Mouse (Mus musculus) cerebellum, adult 2 months (tissue): ENCODE data around the gene Pex11a. TPM values are rescaled to one million over a fixed set of nuclear protein-coding genes. Genes with fewer than 3 reads are reported as not detected.

Experiments
- DNase-seq, 2 experiments: peaks; one replicate each; pipeline ENCODE4 v3.0.0; 2021
- H3K27ac ChIP-seq: fragments of 200-500 bp; 2 replicates; pipeline ENCODE4 v1.5.1; 2012; ENCODE audit warnings: low read length, control low read depth, inconsistent platforms; ENCODE audit not compliant: insufficient read depth
- H3K27me3 ChIP-seq: fragments of 200-500 bp; 2 replicates; pipeline ENCODE4 v1.6.1; 2012; ENCODE audit warnings: inconsistent platforms, mild to moderate bottlenecking, low read length, moderate library complexity; ENCODE audit not compliant: control insufficient read depth, insufficient read depth
- H3K4me1 ChIP-seq: fragments of 200-500 bp; 2 replicates; pipeline ENCODE4 v1.6.1; 2011; ENCODE audit warnings: low read length; ENCODE audit not compliant: control insufficient read depth, insufficient read depth
- H3K4me3 ChIP-seq: fragments of 200-500 bp; replicated peaks from 2 replicates; pipeline ENCODE3; 2011; ENCODE audit warnings: mild to moderate bottlenecking, low read depth, low read length, control low read depth; ENCODE audit not compliant: insufficient read depth
- CTCF ChIP-seq: fragments of 200-500 bp; IDR thresholded peaks from 2 replicates; pipeline ENCODE4 v1.5.1; 2011; ENCODE audit warnings: low read depth, mild to moderate bottlenecking, control low read depth, low read length, moderate library complexity, borderline replicate concordance; ENCODE audit not compliant: insufficient read depth
- POLR2A ChIP-seq: fragments of 200-500 bp; IDR thresholded peaks from 2 replicates; pipeline ENCODE4 v1.6.1; 2011; ENCODE audit warnings: low read length, control low read depth, borderline replicate concordance; ENCODE audit not compliant: insufficient read depth
- WGBS: fragments of 180-500 bp; shearing (Covaris S2); methylation state at CpG from one replicate; pipeline ENCODE4 v1.1.7; 2018; 5-methylcytosine and 5-hydroxymethylcytosine counted together
- polyA plus RNA-seq: library from polyadenylated mRNA; depleted of rRNA; stranded (reverse); fragments of >200 nt; gene quantifications from 2 replicates; pipeline ENCODE4 v1.2.3, GENCODE M21; 2012

Pex11a gene
- polyA plus RNA-seq, 1 experiment, result 9.1 TPM

DNA sequence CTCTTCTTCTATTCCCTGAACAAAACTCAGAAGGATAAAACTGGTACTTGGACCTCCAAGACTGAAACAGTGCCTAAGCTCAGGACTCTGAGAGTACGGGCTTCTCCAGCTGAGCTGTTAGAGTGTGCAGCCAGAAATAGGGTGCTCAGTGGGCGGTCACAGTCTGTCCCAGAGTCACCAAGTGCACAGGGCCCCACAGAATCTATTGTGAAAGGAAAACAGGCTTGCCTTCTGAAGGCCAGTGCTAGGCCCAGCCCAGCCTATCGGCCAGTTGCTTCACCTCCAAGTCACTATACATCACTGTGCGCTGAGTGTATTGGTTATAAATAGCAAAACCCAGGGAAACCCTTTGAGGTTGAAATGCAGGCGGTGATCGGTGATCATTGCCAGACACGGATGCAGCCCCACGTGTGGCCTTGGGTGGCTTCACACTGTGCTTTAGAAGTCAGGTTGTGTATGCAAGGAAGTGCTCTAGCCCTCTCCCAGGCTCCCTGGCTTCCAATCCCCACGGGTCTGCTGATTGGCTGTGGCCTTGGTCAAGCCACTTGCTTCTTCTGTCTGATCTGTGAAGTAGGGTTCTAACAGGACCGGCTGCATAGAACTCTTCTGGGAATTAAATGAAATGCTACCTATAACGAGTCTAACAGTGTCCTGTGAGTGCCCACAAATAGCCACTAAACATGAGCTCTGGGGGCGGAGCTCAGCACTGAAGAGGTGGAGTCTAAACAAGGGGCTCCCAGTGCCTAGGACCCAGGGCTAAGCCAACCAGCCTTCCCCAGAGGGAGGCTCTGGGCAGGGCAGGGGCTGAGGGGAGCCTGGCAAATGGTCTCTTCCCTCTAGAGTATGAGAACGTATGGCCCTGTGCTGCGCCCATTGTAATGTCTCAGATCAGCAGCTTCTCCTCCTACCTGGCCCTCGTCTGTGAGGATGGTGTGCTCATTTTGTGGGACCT, 28.9 kb upstream of the Pex11a start:
- Histone ChIP-seq H3K27me3 (no peaks in the 10 kb centered on the region), H3K4me3 (no peak overlapping the region), H3K4me1 (no peaks in the 10 kb centered on the region), H3K27ac (no peak overlapping the region)
- DNase-seq, result no peak
- WGBS, result 55% methylated on average over 15 of the region's 15 CpGs
- TF ChIP-seq CTCF (no peak), POLR2A (no peak)

DNA sequence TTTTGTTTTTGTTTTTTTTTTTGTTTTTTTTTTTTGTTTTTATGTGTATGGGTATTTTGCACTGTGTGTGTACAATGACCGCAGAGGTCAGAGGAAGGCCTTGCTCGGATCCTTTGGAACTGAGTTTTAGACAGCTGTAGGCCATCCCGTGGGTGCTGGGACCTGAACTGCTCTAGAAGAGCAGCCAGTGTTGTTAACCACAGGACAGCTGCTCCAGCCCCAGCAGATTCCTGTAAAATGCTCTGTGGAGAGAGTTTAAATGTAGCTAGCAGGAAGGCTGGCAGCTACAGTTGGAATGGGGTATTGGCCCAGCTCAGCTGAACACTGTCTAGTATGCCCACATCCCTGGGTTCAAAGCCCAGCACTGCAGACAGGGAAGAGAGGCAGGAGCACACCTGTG, 26.7 kb upstream of the Pex11a start:
- H3K27ac ChIP-seq, result no peak overlapping the region
- no peak for DNase-seq
- 78% methylated on average over 3 of the region's 3 CpGs for whole genome bisulfite sequencing
- no peaks in the 10 kb centered on the region for H3K4me1 ChIP-seq
- H3K27me3 ChIP-seq, result no peaks in the 10 kb centered on the region
- H3K4me3 ChIP-seq, result no peak overlapping the region
- TF ChIP-seq POLR2A (no peak), CTCF (no peak)

DNA sequence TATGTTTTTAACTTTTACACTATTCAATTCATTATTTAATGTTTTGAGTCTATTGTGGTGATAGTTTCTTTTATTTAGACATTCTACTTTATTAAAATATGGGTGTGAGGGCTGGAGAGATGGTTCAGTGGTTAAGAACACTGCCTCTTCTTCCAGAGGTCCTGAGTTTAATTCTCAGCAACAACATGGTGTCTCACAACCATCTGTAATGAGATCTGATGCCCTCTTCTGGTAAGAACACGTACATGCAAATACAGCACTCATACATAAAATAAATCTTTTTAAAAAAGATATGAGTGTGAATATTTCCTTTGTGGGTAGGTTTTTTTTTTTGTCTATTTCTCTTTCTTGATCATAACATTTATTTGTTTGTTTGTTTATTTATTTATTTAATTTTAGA, 23.1 kb upstream of the Pex11a start:
- WGBS, result 48% methylated on average over 1 of the region's 1 CpGs
- DNase-seq, result no peak
- no peak for TF ChIP-seq POLR2A
- TF ChIP-seq CTCF, result no peak
- H3K4me1 ChIP-seq, result no peaks in the 10 kb centered on the region
- H3K27ac ChIP-seq, result no peak overlapping the region
- no peak overlapping the region for H3K4me3 ChIP-seq
- no peaks in the 10 kb centered on the region for H3K27me3 ChIP-seq

DNA sequence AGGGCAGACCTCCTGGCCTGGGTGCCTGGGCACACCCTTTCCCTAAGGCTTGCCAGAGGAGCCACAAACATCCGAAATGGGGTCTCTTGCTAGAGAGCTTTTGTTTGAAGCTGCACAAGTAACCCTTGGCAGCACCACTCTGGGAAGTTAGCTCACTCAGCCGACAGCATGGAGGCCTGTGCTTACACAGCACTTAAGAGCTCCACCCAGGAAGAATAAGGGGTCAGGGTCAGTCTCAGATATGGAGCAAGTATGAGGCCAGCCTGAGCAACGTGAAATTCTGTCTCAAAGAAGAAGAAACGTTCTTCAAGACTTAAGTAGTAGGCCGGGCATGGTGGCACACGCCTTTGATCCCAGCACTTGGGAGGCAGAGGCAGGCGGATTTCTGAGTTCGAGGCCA, 19.2 kb upstream of the Pex11a start:
- H3K4me1 ChIP-seq, result no peaks in the 10 kb centered on the region
- WGBS, result 77% methylated on average over 8 of the region's 8 CpGs
- TF ChIP-seq CTCF, result no peak
- no peak for TF ChIP-seq POLR2A

DNA sequence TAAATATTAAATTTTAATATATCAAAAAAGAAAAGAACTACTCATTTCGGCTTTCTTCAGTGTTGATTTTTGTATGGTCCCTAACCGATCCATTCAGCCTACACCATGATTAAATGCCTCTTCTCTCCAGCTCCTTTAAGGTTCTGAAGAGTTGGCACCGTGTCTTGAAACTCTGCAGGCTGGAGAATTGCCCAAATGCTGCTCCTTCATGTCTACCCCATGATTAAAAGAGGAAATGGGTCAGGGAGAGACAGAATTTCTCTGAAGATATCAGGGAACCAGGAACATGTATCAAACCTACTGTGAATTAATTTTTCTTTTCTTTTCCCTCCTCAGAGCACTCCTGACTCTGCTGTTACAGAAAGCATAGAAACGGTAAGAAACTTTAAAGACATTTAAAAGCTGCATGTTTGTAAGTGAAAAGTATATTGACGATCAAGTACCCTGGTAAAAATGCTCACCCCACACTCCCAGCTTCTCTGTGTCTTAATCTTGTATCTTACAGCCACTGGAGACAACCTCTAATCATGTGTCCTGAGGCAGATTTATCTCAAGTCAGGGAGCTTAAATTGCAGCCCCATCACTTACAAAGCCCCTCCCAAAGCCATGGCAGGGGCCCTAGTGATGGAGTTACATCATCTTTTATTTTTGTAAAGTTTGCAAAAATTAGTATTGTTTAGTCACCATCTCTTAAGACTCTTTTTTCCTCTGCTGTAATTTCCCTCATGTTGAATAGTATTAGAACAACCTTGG, 18.4 kb upstream of the Pex11a start:
- 65% methylated on average over 5 of the region's 5 CpGs for WGBS
- no peak for DNase-seq
- TF ChIP-seq POLR2A (no peak), CTCF (no peak)

More for the DNA sequence above, 19.2 kb upstream of the Pex11a start:
- no peak overlapping the region for H3K4me3 ChIP-seq
- no peak for DNase-seq
- H3K27me3 ChIP-seq, result no peaks in the 10 kb centered on the region
- H3K27ac ChIP-seq, result no peak overlapping the region

DNA sequence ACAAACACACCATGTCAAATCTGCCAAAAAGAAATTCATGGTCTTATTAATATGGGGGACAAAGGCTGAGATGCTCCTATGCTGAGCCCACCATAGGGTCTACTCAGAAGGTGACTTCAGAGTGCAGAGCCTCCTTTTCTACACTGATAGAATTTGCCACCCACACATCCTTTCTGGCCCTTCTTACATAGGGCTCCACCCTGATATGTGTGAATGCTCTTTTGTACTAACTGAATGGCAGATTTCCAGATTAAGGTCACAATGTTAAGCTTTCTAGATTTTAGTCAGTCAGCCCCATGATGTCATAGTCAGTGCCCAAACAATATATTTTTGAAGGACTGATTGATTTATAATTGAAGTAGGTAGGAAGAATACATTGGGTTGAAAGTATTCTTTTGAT, 16.8 kb upstream of the Pex11a start:
- no peak for TF ChIP-seq POLR2A
- TF ChIP-seq CTCF, result no peak
- DNase-seq, result no peak
- H3K4me3 ChIP-seq, result no peak overlapping the region

More for the DNA sequence above, 18.4 kb upstream of the Pex11a start:
- Histone ChIP-seq H3K27me3 (no peaks in the 10 kb centered on the region), H3K27ac (no peak overlapping the region), H3K4me1 (no peaks in the 10 kb centered on the region), H3K4me3 (no peak overlapping the region)

DNA sequence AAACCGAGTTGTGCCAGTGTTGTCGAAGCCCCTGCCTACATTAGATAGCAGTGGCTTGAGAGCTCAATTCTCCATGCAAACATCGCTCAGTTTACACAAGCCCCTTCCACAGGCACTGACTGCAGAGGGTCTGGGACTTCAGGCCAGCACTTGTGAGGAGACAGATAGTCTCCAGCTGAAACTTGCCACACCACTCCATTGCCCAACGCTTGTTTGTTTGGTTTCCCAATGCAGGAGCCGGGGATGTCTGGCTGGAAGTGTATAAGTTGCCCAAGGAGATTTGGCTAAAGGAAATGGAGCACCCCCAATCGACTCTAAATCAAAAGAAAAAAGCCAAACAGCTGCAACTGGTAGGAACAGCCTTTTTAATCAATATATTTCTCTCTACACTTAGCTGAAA, 15.2 kb upstream of the Pex11a start:
- H3K4me3 ChIP-seq, result no peak overlapping the region
- no peaks in the 10 kb centered on the region for H3K4me1 ChIP-seq
- no peaks in the 10 kb centered on the region for H3K27me3 ChIP-seq
- 76% methylated on average over 6 of the region's 6 CpGs for WGBS
- TF ChIP-seq CTCF (no peak), POLR2A (no peak)
- DNase-seq, result no peak
- H3K27ac ChIP-seq, result no peak overlapping the region

More for the DNA sequence above, 16.8 kb upstream of the Pex11a start:
- Histone ChIP-seq H3K27me3 (no peaks in the 10 kb centered on the region), H3K4me1 (no peaks in the 10 kb centered on the region), H3K27ac (no peak overlapping the region)

DNA sequence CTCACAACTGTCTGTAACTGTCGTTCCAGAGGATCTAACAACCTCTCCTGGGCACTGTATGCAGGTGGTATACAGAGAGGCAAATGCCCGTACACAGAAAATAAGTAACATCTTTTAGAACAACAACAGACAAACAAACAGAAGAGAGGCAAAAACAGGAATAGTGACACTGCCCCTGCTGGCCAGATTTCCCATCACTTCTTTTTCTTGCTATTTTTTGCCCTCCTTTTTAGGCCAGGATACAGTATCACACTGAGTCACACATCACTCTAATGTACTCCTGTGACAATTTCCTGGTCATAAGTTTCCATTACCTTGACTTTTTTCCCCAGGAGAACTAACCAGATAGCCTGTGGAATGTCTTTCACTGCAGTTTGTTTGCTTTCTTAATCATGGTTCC, 13.4 kb upstream of the Pex11a start:
- no peak for TF ChIP-seq CTCF
- TF ChIP-seq POLR2A, result no peak
- H3K27me3 ChIP-seq, result no peaks in the 10 kb centered on the region
- no peaks in the 10 kb centered on the region for H3K4me1 ChIP-seq
- 45% methylated on average over 2 of the region's 2 CpGs for whole genome bisulfite sequencing
- no peak overlapping the region for H3K4me3 ChIP-seq
- DNase-seq, result no peak
- H3K27ac ChIP-seq, result no peak overlapping the region
